15 mouse cellular contexts compared by ENCODE assay signal in the genomic region with DNA sequence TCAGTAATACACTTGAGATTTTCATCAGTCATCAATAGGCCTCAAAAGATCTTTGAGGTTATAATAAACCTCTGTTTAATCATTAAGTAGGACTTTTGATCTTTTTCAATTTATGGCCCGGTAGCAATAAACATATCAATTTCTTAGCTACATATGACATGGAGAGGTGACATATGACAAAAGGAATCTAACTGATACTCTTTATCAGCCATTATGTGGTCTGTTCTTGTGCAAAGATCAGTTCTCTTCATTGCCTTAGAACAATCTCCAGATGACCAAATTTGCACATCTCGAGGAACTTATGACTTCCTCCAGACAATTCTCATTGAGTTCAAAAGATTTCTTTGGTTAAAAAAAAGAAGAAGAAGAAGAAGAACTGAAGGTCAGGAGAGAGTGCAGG. TPM values are rescaled to one million over a fixed set of nuclear protein-coding genes. Genes with fewer than 3 reads are reported as not detected.
"Had no signal": no experiment of that assay in that cellular context is flagged by ENCODE, and none has a peak within 500 bp of the region (broad histone marks: within the 10 kb centered on the region; RNA-seq: fewer than 3 reads in every experiment).

No protein-coding gene starts in this region.

- H3K9ac ChIP-seq: lung, embryonic 14.5 days; midbrain, embryonic 13.5 days; midbrain, embryonic 15.5 days; neural tube, embryonic 12.5 days; stomach, embryonic 15.5 days had no signal

- H3K27me3 ChIP-seq: megakaryocyte, embryonic 14.5 days; midbrain, embryonic 13.5 days; midbrain, embryonic 15.5 days; neural tube, embryonic 12.5 days; stomach, embryonic 15.5 days had no signal

- H3K9me3 ChIP-seq: megakaryocyte, embryonic 14.5 days; midbrain, embryonic 13.5 days; midbrain, embryonic 15.5 days; neural tube, embryonic 12.5 days; stomach, embryonic 15.5 days had no signal

- H3K4me3 ChIP-seq: megakaryocyte, embryonic 14.5 days; midbrain, embryonic 13.5 days; midbrain, embryonic 15.5 days; neural tube, embryonic 12.5 days; stomach, embryonic 15.5 days had no signal

- H3K4me2 ChIP-seq: lung, embryonic 14.5 days; midbrain, embryonic 11.5 days; midbrain, embryonic 13.5 days; midbrain, embryonic 15.5 days; neural tube, embryonic 12.5 days; stomach, embryonic 15.5 days had no signal

- H3K27ac ChIP-seq: macrophage; midbrain, embryonic 13.5 days; midbrain, embryonic 15.5 days; neural tube, embryonic 12.5 days; stomach, embryonic 15.5 days had no signal

- H3K4me1 ChIP-seq: megakaryocyte, embryonic 14.5 days; midbrain, embryonic 13.5 days; midbrain, embryonic 15.5 days; neural tube, embryonic 12.5 days; stomach, embryonic 15.5 days had no signal

- DNase-seq: lung, adult 18-20 months; lung, embryonic 14.5 days; lung, postnatal 10 days; right cerebral cortex, postnatal 14 days; thymus, adult 18-20 months; thymus, postnatal 14 days; thymus, postnatal 36 days had no signal

- ATAC-seq: midbrain, embryonic 13.5 days; midbrain, embryonic 15.5 days had no signal

- H3K36me3 ChIP-seq: midbrain, embryonic 13.5 days; midbrain, embryonic 15.5 days; neural tube, embryonic 12.5 days had no signal

RNA-seq across cellular contexts. Expression of gene Col1a2, which starts 10.1 kb away (rescaled TPM):
- total RNA-seq: neutrophil, adult 5-6 weeks had no signal
